Mouse (Mus musculus) T-helper 17 cell (primary cell): Measurements from ENCODE around the gene 6030452D12Rik.

Source experiments
- in situ Hi-C, 2 experiments: fragments of 300-600 bp; cut with MboI, MseI; formaldehyde crosslinking; loops; 1 replicate in 1 of 2; 2 replicates in 1 of 2; pipeline ENCODE4 v1.15.1; 2025; ENCODE audit warnings: high pct_unique_total_duplicates in 2 of 2

6030452D12Rik gene

GRCm38 (mm10) chr8:106556068-106556645 is 55.8 kb downstream of the 6030452D12Rik start:
- in situ Hi-C loops: no loop called here
